Mouse (Mus musculus) ES-E14 (cell line): ENCODE results near the gene Scg3. TPM values are rescaled to one million over a fixed set of nuclear protein-coding genes. Genes with fewer than 3 reads are reported as not detected.

Experiments used
- DNase-seq: peaks from one replicate; pipeline ENCODE4 v3.0.0-alpha.2; 2013; ENCODE audit warnings: low read depth, low spot score
- H3K27ac ChIP-seq: 2 replicates; pipeline ENCODE4 v1.5.1; 2012; ENCODE audit warnings: low read depth, mild to moderate bottlenecking, low read length, moderate library complexity, mixed read lengths; ENCODE audit not compliant: poor library complexity, insufficient read depth, severe bottlenecking
- H3K36me3 ChIP-seq: 2 replicates; pipeline ENCODE4 v1.6.1; 2012; ENCODE audit warnings: mild to moderate bottlenecking, low read length, moderate library complexity, mixed read lengths; ENCODE audit not compliant: control insufficient read depth, poor library complexity, insufficient read depth, severe bottlenecking
- H3K4me1 ChIP-seq, 2 experiments: fragments of 150-350 bp in 1 of 2; sonication (generic) in 1 of 2; 2 replicates each; pipeline ENCODE4 v1.6.1; 2012; ENCODE audit warnings: low read length in 2 of 2, mild to moderate bottlenecking in 1 of 2, mixed read lengths in 1 of 2; ENCODE audit not compliant: control insufficient read depth in 2 of 2, insufficient read depth in 2 of 2, poor library complexity in 1 of 2
- H3K4me3 ChIP-seq, 2 experiments: fragments of 150-350 bp in 1 of 2; sonication (generic) in 1 of 2; 2 replicates each; pipeline ENCODE4 v1.5.1; 2012; ENCODE audit warnings: low read length in 2 of 2, low read depth in 1 of 2, mild to moderate bottlenecking in 1 of 2, mixed read lengths in 1 of 2; ENCODE audit not compliant: insufficient read depth in 1 of 2, poor library complexity in 1 of 2, severe bottlenecking in 1 of 2
- H3K9ac ChIP-seq: 2 replicates; pipeline ENCODE4 v1.6.1; 2012; ENCODE audit warnings: low read depth, mild to moderate bottlenecking, low read length, mixed read lengths; ENCODE audit not compliant: poor library complexity, insufficient read depth, severe bottlenecking
- H3K9me3 ChIP-seq: fragments of 150-350 bp; sonication (generic); 2 replicates; pipeline ENCODE4 v1.6.1; 2012; ENCODE audit warnings: low read depth, mild to moderate bottlenecking, low read length; ENCODE audit not compliant: control insufficient read depth, insufficient read depth
- CHD2 ChIP-seq: IDR thresholded peaks from 2 replicates; pipeline ENCODE4 v1.6.1; 2014; ENCODE audit warnings: mild to moderate bottlenecking, low read depth, low read length, inconsistent platforms
- HCFC1 ChIP-seq: IDR thresholded peaks from 2 replicates; pipeline ENCODE4 v1.6.1; 2012; ENCODE audit warnings: low read length, inconsistent platforms, borderline replicate concordance; ENCODE audit not compliant: insufficient read depth
- MAFK ChIP-seq: IDR thresholded peaks from 2 replicates; pipeline ENCODE4 v1.6.1; 2014; ENCODE audit warnings: mild to moderate bottlenecking, low read depth, low read length, inconsistent platforms; ENCODE audit not compliant: insufficient read depth
- ZC3H11A ChIP-seq: IDR thresholded peaks from 2 replicates; pipeline ENCODE4 v1.6.1; 2012; ENCODE audit warnings: low read depth, mild to moderate bottlenecking, inconsistent platforms, low read length, borderline replicate concordance
- ZNF384 ChIP-seq: IDR thresholded peaks from 2 replicates; pipeline ENCODE4 v1.6.1; 2012; ENCODE audit warnings: low read depth, low read length, inconsistent platforms
- in situ Hi-C, 2 experiments: fragments of 600-800 bp; cut with MboI; formaldehyde crosslinking; loops; one replicate each; pipeline ENCODE4 v1.15.1; 2025; ENCODE audit warnings: low sequenced_read_pairs in 2 of 2, inconsistent platforms in 1 of 2; ENCODE audit not compliant: unreplicated experiment in 2 of 2
- total RNA-seq: library from RNA; depleted of rRNA; stranded (reverse); fragments of 300-350 nt; gene quantifications from 2 replicates; pipeline ENCODE4 v1.2.3, GENCODE M21; 2012

Gene Scg3
- total RNA-seq, 1 experiment, result 0.76 TPM

GRCm38 (mm10) chr9:75653981-75654911 is 29.6 kb downstream of the Scg3 start:
- no peak for DNase-seq

GRCm38 (mm10) chr9:75645405-75645804 is 38.5 kb downstream of the Scg3 start:
- in situ Hi-C loops, result no loop called here
- no peak overlapping the region for H3K4me3 ChIP-seq
- no peaks in the 10 kb centered on the region for H3K36me3 ChIP-seq
- no peak overlapping the region for H3K27ac ChIP-seq
- DNase-seq, result no peak
- H3K9me3 ChIP-seq, result no peaks in the 10 kb centered on the region
- TF ChIP-seq ZNF384, result no peak
- no peak overlapping the region for H3K9ac ChIP-seq
- H3K4me1 ChIP-seq, result peaks cover 0 to 2% of the 10 kb centered on the region in 2 experiments; a peak in 1 of 4 replicates

More at GRCm38 (mm10) chr9:75653981-75654911, 29.6 kb downstream of the Scg3 start:
- TF ChIP-seq CHD2 (no peak), MAFK (no peak), HCFC1 (no peak), ZNF384 (no peak), ZC3H11A (no peak)
- in situ Hi-C loops, result no loop called here
- no peak overlapping the region for H3K9ac ChIP-seq
- no peaks in the 10 kb centered on the region for H3K4me1 ChIP-seq
- no peaks in the 10 kb centered on the region for H3K9me3 ChIP-seq
- H3K4me3 ChIP-seq, result no peak overlapping the region
- H3K27ac ChIP-seq, result no peak overlapping the region
- no peaks in the 10 kb centered on the region for H3K36me3 ChIP-seq

GRCm38 (mm10) chr9:75634226-75634625 is 49.6 kb downstream of the Scg3 start:
- no peak for DNase-seq
- no peak for TF ChIP-seq ZNF384
- TF ChIP-seq ZC3H11A, result no peak
- no peak for TF ChIP-seq MAFK
- TF ChIP-seq HCFC1, result no peak
- TF ChIP-seq CHD2, result no peak
- in situ Hi-C loops, result no loop called here
- Histone ChIP-seq H3K4me3 (no peak overlapping the region), H3K4me1 (no peaks in the 10 kb centered on the region), H3K27ac (no peak overlapping the region), H3K9ac (no peak overlapping the region), H3K36me3 (no peaks in the 10 kb centered on the region), H3K9me3 (no peaks in the 10 kb centered on the region)

- Histone ChIP-seq H3K36me3 (no peaks in the 10 kb centered on the region), H3K4me3 (no peak overlapping the region), H3K27ac (no peak overlapping the region), H3K9ac (no peak overlapping the region), H3K9me3 (no peaks in the 10 kb centered on the region), H3K4me1 (no peaks in the 10 kb centered on the region)
- TF ChIP-seq ZC3H11A, result no peak
- no peak for TF ChIP-seq MAFK
- no peak for TF ChIP-seq HCFC1
- TF ChIP-seq CHD2, result no peak
- TF ChIP-seq ZNF384, result no peak
- in situ Hi-C loops, result no loop called here
- no peak for DNase-seq
These were observed 50.3 kb downstream of the Scg3 start for GRCm38 (mm10) chr9:75633603-75634002.
